Mouse (Mus musculus): ENCODE data around the gene Rae1.

Gene Rae1

DNA sequence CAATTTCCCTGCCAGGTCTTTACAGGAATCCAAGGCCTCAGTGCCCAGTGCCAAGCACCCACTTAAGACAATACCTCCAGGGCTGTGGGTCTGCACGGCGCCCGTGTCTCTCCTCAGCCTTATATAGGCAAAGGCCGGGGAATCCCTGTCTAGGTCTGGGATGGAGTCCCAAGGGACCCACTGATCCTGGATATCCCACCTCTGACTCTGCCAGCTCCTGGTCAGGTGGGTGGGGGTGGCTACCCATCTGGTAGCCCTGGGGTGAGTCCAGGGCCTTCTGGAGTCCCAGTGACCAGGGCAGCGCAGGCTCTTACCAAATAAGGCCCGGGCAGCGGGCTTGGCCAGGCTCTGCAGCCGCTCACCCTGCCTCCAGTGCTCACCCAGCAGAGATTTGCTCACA, 53.0 kb downstream of the Rae1 start:
- DNase-seq = no peak

DNA sequence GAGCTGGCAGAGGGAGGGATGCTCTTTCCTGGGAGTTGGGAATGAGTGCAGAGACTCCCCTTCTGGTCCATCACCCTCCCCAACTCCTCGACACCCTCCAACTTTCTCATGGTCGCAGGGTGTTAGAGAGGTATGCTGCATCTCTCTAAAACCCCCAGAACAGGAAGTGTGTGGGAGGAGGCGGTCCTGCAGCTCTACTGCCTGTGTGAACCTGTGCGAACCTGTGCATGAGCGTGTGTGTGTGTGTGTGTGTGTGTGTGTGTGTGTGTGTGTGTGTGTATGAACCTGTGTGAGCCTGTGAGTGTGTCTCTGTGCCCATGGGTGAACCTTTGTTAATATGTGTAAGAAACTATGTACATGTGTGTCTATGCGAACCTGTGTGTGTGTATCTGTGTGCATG, 53.9 kb downstream of the Rae1 start:
- no peak for DNase-seq

- no peak for DNase-seq
Observed at GRCm38 (mm10) chr2:173056303-173056881, 56.5 kb downstream of the Rae1 start.

DNA sequence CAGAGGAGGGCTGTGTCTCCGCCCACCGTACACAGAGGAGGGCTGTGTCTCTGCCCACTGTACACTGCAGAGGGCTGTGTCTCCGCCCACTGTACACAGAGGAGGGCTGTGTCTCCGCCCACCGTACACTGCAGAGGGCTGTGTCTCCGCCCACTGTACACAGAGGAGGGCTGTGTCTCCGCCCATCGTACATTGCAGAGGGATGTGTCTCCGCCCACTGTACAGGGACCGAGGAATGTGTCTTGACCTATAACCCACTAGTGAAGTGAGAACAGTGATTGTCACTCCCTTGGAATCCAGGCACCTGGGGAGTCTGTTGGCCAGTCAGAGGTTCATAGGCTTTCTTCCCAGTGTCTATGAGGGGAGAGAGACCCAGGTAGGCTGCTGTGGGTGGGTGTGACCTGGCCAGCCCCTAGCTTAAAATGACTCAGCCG, 57.0 kb downstream of the Rae1 start:
- no peak for DNase-seq

DNA sequence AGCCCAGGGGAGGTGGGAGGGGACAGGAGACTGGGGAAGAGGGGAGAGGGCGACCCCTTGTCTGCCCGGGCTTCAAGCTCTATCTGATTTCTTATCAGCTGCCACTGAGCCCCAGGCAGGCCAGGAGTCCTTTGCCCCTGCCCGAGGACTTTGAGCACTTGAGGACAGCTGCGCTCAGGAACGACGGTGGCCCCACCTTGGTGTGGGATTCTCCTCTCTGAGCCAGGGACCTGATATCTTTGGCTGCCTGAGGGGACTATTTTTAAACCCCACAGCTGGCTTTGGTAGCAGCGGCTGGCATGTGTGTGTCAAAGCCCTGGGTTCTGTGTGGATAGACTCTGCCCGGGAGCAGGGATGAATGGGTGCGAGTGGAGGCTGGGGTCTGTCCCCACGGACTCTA, 57.7 kb downstream of the Rae1 start:
- DNase-seq = no peak

DNA sequence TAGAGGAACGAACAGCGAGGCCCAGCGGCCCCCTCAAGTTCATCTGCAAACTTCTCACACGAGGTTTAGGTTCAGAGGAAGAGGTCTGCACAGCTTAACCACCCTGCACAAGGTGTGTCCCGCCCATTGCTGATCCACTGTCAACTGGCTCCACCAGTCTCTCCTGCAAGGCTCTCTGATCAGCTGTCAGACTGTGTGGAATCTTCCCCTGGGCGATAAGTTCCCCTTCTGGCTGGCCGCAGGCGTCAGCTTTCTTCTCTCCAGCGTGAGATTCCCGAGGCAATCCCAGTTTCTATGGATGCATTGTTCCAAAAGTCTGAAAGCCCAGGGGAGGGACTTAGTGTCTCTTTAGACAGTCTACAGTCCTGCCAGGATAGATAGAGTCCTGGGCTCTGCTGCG, 58.3 kb downstream of the Rae1 start:
- DNase-seq = no peak

GRCm38 (mm10) chr2:173060450-173060849, 60.5 kb downstream of the Rae1 start:
- no peak for DNase-seq

DNA sequence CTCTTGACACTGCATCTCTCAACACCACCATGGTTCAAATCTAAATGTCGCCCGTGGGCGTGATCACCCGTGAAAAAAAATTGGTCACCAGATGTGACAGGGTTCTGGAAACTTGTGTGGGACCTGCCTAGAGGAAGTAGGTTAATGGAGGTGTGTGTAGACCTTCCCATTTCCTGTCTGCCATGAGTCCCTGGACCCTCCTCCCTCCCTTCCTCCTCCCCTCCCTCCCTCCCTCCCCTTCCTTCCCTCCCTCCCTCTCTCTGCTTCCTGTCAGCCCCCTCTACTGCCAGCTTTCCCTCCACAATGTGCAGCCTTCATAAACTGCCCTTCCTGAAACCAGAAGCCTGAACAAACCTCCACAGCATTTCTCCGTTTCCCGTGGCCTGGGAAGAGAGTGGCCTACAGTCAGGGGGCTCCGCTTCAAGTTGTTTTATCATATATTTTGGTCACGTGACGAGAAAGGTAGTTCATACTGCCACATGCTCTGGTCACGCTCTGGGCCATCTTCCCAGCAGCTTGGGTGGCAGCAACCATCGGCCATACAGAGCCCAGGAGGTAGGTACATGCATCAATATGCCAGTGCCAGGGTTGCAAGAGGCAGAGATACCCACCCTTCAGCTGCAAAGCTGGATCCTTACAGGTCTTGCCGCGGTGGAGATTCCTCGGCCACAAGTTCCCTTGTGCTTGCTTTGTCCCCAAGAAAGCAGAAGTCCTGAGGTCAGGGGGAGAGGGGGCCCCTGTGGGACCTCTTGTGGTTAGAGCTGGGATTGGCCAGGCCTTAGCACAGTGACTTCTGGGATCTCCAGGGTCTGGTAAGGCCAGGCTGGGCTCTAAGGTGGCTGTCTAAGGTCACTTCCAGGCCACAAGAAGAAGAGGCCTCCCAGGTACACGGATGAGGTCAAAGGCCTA, 61.8 kb downstream of the Rae1 start:
- peak; percentile 20 for DNase-seq

DNA sequence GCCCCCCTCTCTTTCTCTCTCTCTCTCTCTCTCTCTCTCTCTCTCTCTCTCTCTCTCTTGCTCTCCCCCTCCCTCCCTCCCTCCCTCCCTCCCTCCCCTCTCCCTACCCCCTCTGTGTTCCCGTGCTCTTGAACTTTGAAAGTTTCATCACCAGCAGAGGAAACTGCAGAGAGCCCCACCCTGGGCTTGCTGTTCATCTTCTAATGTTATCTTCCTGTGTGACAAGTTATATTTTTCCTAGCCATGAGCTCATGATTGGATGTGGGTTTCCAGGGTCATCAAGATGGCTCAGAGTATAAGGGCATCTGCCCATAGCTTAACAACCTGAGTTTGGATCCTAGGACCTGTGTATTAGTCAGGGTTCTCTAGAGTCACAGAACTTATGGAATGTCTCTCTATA, 63.3 kb downstream of the Rae1 start:
- DNase-seq = no peak

- DNase-seq = no peak
Observed at GRCm38 (mm10) chr2:173064864-173065263, 64.9 kb downstream of the Rae1 start.

Measured in layer of hippocampus, adult 9-11 months (tissue).